Mouse (Mus musculus) limb, embryonic 13.5 days (tissue): Measurements from ENCODE around the gene Grn. TPM values are rescaled to one million over a fixed set of nuclear protein-coding genes. Genes with fewer than 3 reads are reported as not detected.

Source experiments
- ATAC-seq: fragments of 200-750 bp; cut with Nextera tagmentation; 2 replicates; pipeline ENCODE4 v1.8.0; 2017; ENCODE audit warnings: low read depth, moderate number of reproducible peaks, moderate TSS enrichment; ENCODE audit not compliant: low FRiP score
- H3K27ac ChIP-seq: fragments of 300-500 bp; sonication (generic); 2 replicates; pipeline ENCODE4 v1.5.1; 2015; ENCODE audit warnings: inconsistent platforms, mild to moderate bottlenecking, moderate library complexity
- H3K27me3 ChIP-seq: fragments of 300-500 bp; sonication (generic); 2 replicates; pipeline ENCODE4 v1.6.1; 2015; ENCODE audit warnings: mild to moderate bottlenecking, inconsistent platforms
- H3K36me3 ChIP-seq: fragments of 300-500 bp; sonication (generic); 2 replicates; pipeline ENCODE4 v1.6.1; 2015; ENCODE audit warnings: inconsistent platforms, mild to moderate bottlenecking, moderate library complexity
- H3K4me1 ChIP-seq: fragments of 300-500 bp; sonication (generic); 2 replicates; pipeline ENCODE4 v1.6.1; 2015; ENCODE audit warnings: inconsistent platforms
- H3K4me2 ChIP-seq: fragments of 300-500 bp; sonication (generic); replicated peaks from 2 replicates; pipeline ENCODE4 v1.6.1; 2015; ENCODE audit warnings: inconsistent platforms, mild to moderate bottlenecking, moderate library complexity
- H3K4me3 ChIP-seq: fragments of 300-500 bp; sonication (generic); 2 replicates; pipeline ENCODE4 v1.5.1; 2015; ENCODE audit warnings: moderate library complexity, mild to moderate bottlenecking, inconsistent platforms
- H3K9ac ChIP-seq: fragments of 300-500 bp; sonication (generic); 2 replicates; pipeline ENCODE4 v1.6.1; 2015; ENCODE audit warnings: mild to moderate bottlenecking, inconsistent platforms
- H3K9me3 ChIP-seq: fragments of 300-500 bp; sonication (generic); 2 replicates; pipeline ENCODE4 v1.6.1; 2016; ENCODE audit warnings: inconsistent platforms
- WGBS: fragments of 180-500 bp; shearing (Covaris S2); methylation state at CpG from one replicate; pipeline ENCODE4 v1.1.7; 2015; 5-methylcytosine and 5-hydroxymethylcytosine counted together
- polyA plus RNA-seq: library from polyadenylated mRNA; unstranded; fragments of >200 nt; fragmentation: Nextera tagmentation; extraction: Ambion mirVana; gene quantifications from 2 replicates; pipeline ENCODE4 v1.2.1, GENCODE M21; 2015

Gene Grn
- polyA plus RNA-seq, 1 experiment from 2014 or later, result 149 TPM

DNA sequence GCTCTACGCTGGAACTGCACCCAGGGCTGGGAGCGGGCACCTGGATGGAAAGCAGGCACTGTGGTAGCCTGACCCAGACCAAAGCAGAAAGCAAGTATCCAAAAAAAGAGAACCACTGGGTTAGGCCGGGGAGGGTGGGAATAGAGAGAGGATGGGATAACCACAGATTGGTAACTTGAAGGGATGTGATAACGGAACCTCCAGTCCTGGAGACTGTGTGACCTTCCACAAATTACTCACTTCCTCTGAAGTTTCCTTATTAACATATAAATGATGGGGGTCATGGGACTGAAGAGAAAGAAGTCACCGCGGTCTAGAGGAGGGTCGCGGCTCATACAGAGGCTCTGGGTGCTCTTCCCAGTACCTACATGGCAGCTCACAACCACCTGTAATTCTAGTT lies 10.1 kb downstream of the Grn start:
- peaks cover 81% of the 10 kb centered on the region for H3K36me3 ChIP-seq
- WGBS, result 91% methylated on average over 8 of the region's 8 CpGs
- ATAC-seq, result no peak
- H3K27me3 ChIP-seq, result peaks cover 20% of the 10 kb centered on the region
- H3K9ac ChIP-seq, result no peak overlapping the region
- H3K4me3 ChIP-seq, result no peak overlapping the region
- no peaks in the 10 kb centered on the region for H3K9me3 ChIP-seq
- H3K4me1 ChIP-seq, result peaks cover 35% of the 10 kb centered on the region
- H3K27ac ChIP-seq, result no peak overlapping the region
- H3K4me2 ChIP-seq, result no peak overlapping the region

- Histone ChIP-seq H3K27ac (no peak overlapping the region), H3K9ac (no peak overlapping the region), H3K36me3 (peaks cover 69% of the 10 kb centered on the region), H3K9me3 (no peaks in the 10 kb centered on the region), H3K4me1 (peaks cover 47% of the 10 kb centered on the region), H3K27me3 (peaks cover 20% of the 10 kb centered on the region), H3K4me2 (no peak overlapping the region), H3K4me3 (no peak overlapping the region)
- no peak for ATAC-seq
- WGBS, result 77% methylated on average over 3 of the region's 3 CpGs
These were observed 11.3 kb downstream of the Grn start for GRCm38 (mm10) chr11:102441434-102441833.

DNA sequence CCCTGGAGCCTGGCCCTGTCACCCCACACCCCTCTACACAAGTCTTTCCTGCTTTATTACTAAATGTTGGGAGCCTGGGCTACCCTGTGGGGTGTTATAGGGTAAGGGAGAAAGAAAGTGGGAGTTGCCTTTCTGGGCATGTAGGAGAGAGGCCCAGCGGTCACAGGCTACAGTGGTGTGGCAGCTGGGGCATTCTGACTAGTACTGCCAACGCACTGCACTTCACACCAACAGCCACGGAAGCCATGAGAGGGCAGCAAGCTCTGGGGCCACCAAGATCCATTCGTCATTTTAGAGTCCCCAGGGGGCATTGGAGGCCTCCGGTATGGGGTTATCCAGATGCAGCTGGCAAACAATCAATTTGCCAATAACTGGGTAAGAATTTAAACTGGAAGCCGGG lies 12.0 kb downstream of the Grn start:
- peaks cover 64% of the 10 kb centered on the region for H3K36me3 ChIP-seq
- WGBS, result 84% methylated on average over 6 of the region's 6 CpGs

DNA sequence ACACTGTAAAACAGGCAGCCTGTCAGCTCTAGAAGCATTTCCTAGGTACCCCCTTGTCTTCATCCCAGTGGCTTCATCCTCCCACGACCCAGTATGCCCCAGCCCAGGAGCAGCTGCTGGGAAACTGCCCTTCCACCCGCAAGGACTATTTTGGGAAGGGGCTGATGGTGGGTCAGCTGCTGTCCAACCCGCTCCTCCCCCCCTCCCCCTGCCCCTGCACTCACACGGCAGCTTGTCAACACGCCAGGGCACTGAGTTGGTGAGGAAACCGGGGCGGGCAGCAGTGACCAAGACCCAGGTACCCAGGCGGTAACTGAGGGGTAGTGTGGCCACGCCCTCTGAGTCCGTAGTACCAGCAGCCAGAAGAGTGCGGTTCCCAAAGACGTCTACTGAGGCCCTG lies 13.6 kb downstream of the Grn start:
- H3K9me3 ChIP-seq, result no peaks in the 10 kb centered on the region
- 62% methylated on average over 12 of the region's 12 CpGs for WGBS
- peaks cover 43% of the 10 kb centered on the region for H3K4me1 ChIP-seq
- H3K27ac ChIP-seq, result no peak overlapping the region
- H3K9ac ChIP-seq, result no peak overlapping the region
- peaks cover 49% of the 10 kb centered on the region for H3K36me3 ChIP-seq
- no peak for ATAC-seq
- no peak overlapping the region for H3K4me2 ChIP-seq
- peaks cover 15% of the 10 kb centered on the region for H3K27me3 ChIP-seq
- no peak overlapping the region for H3K4me3 ChIP-seq

More for the DNA sequence above, 12.0 kb downstream of the Grn start:
- no peak for ATAC-seq
- Histone ChIP-seq H3K27me3 (peaks cover 20% of the 10 kb centered on the region), H3K9ac (no peak overlapping the region), H3K4me1 (peaks cover 46% of the 10 kb centered on the region), H3K9me3 (no peaks in the 10 kb centered on the region), H3K27ac (no peak overlapping the region; the same call in 1 of the 2 replicates), H3K4me2 (no peak overlapping the region), H3K4me3 (no peak overlapping the region)

DNA sequence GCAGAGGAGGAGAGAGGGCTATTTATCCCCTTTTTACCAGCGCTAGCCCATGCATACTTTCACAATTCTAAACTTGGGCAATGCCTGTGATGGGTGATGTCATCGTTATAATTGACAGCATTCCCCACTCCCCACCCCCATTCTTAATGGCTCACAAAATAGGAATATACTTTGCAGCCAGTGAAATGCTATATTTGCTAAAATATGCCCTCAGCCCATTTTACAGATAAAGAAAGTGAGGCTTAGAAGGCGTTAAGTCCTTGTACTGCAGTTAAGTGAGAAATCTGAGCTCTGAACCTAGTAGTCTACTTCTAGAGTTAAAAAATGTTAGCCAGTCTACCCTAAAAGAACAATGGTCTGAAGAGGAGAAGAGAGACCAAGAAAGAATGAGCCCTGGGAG lies 14.2 kb downstream of the Grn start:
- Histone ChIP-seq H3K9me3 (no peaks in the 10 kb centered on the region), H3K9ac (no peak overlapping the region), H3K36me3 (peaks cover 44% of the 10 kb centered on the region), H3K4me1 (peaks cover 43% of the 10 kb centered on the region), H3K4me3 (no peak overlapping the region), H3K27me3 (peaks cover 15% of the 10 kb centered on the region), H3K27ac (no peak overlapping the region), H3K4me2 (no peak overlapping the region)
- WGBS, result 62% methylated on average over 3 of the region's 3 CpGs
- ATAC-seq, result no peak

GRCm38 (mm10) chr11:102444781-102445180 lies 14.7 kb downstream of the Grn start:
- no peaks in the 10 kb centered on the region for H3K9me3 ChIP-seq
- peaks cover 39% of the 10 kb centered on the region for H3K36me3 ChIP-seq
- H3K27me3 ChIP-seq, result peaks cover 17% of the 10 kb centered on the region
- H3K4me1 ChIP-seq, result peaks cover 43% of the 10 kb centered on the region
- H3K27ac ChIP-seq, result no peak overlapping the region
- peak overlapping the region; percentile 8; the same call in 1 of the 2 replicates for H3K9ac ChIP-seq
- H3K4me2 ChIP-seq, result peak overlapping the region; percentile 74
- no peak overlapping the region for H3K4me3 ChIP-seq
- no peak for ATAC-seq
- WGBS, result 8% methylated on average over 6 of the region's 6 CpGs

GRCm38 (mm10) chr11:102445264-102445890 lies 15.3 kb downstream of the Grn start:
- Histone ChIP-seq H3K4me2 (peak overlapping the region; percentile 74), H3K9ac (peak overlapping the region; percentile 97), H3K27me3 (peaks cover 23% of the 10 kb centered on the region), H3K27ac (peak overlapping the region; percentile 94), H3K4me1 (peaks cover 43% of the 10 kb centered on the region), H3K4me3 (peak overlapping the region; percentile 93), H3K9me3 (no peaks in the 10 kb centered on the region), H3K36me3 (peaks cover 33% of the 10 kb centered on the region)
- peak; percentile 62 for ATAC-seq
- WGBS, result 17% methylated on average over 8 of the region's 10 CpGs

- no peaks in the 10 kb centered on the region for H3K9me3 ChIP-seq
- peaks cover 25% of the 10 kb centered on the region for H3K27me3 ChIP-seq
- H3K9ac ChIP-seq, result peak overlapping the region; percentile 97
- peak overlapping the region; percentile 74 for H3K4me2 ChIP-seq
- 12% methylated on average over 7 of the region's 7 CpGs for WGBS
- H3K4me1 ChIP-seq, result peaks cover 43% of the 10 kb centered on the region
- peak overlapping the region; percentile 93 for H3K4me3 ChIP-seq
- peaks cover 28% of the 10 kb centered on the region for H3K36me3 ChIP-seq
- peak overlapping the region; percentile 94 for H3K27ac ChIP-seq
- ATAC-seq, result 0 out of 2 replicates have a peak, but pooled peaks have one; percentile 5
These were observed 15.8 kb downstream of the Grn start for GRCm38 (mm10) chr11:102445891-102446361.

DNA sequence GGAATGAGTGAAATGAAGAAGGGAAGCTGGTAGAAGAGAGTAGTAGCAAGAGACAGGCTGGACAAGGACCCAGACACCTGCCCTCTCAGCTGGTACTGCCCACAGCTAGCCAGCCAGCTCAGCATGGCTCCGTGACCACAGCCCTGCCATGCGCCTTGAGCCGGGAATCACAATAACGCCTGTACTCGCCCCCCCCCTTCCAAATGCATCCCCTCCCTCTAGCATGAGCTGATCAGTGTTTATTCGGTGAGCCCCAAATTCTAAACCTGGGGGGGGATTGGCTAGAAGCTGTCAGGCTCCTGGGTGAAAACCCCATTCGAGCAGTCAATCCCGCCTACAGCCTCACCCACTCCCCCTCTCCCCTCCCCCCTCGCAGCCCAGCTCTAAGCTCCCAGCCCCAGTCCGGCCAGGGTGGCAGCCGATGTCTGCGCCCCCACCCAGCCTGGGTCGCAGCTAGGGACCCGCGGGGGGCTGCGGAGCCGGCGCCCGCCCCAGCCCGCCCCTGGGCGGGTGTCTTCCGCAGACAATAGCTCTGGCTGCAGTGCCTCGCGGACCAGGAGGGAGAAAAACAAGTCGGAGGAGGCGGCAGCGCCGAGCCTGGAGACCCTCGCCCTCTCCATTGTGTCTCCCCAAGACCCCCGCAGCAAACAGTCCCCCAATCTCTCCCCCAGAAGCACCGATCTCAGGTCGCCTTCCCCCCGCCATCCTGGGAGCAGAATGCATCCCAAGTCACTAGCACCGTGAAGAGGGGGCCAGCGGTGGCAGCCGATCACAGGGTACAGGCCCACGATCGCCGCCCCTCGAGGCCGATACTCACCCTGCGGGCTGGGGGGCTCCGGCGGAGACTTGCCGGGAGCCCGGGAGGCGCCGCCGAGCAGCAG lies 16.7 kb downstream of the Grn start:
- no peaks in the 10 kb centered on the region for H3K9me3 ChIP-seq
- H3K4me3 ChIP-seq, result peak overlapping the region; percentile 93
- peak overlapping the region; percentile 97 for H3K9ac ChIP-seq
- ATAC-seq, result peak; percentile 27
- H3K4me1 ChIP-seq, result peaks cover 43% of the 10 kb centered on the region
- peaks cover 19% of the 10 kb centered on the region for H3K36me3 ChIP-seq
- H3K27ac ChIP-seq, result peak overlapping the region; percentile 94
- under 1% methylated on average over 45 of the region's 49 CpGs for WGBS
- peak overlapping the region; percentile 74 for H3K4me2 ChIP-seq
- H3K27me3 ChIP-seq, result peaks cover 30% of the 10 kb centered on the region

DNA sequence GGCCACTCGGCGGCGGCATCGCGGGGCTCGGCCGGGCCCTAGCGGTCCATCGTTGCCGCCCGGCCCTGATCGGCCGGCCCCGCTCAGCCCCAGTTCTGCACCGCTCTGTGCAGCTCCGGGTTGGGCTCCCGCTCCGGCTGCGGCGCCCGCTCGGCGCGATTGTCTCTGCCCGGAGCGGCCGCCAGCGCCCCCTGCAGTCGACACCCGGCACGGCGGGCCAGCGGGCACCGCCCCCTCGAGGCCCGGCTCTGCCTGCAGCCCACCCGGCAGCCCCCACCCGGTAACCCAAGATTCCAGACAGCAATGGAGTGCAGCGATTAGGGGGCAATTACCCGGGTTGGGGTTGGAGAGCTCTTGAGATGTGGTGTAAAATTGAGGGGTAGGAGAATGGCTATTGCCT lies 17.4 kb downstream of the Grn start, which contains the start of gene Fam171a2:
TSS of gene Fam171a2 (minus strand) at position 186 of the 400 bp plus-strand sequence.
- H3K9me3 ChIP-seq, result no peaks in the 10 kb centered on the region
- peaks cover 43% of the 10 kb centered on the region for H3K4me1 ChIP-seq
- peak; percentile 77 for ATAC-seq
- H3K27ac ChIP-seq, result peak within 1 kb of the TSS; percentile 94
- peak within 1 kb of the TSS; percentile 97 for H3K9ac ChIP-seq
- H3K4me3 ChIP-seq, result peak within 1 kb of the TSS; percentile 93
- H3K4me2 ChIP-seq, result peak within 1 kb of the TSS; percentile 74
- H3K36me3 ChIP-seq, result peaks cover 12% of the 10 kb centered on the region
- peaks cover 37% of the 10 kb centered on the region for H3K27me3 ChIP-seq
- WGBS, result under 1% methylated on average over 31 of the region's 40 CpGs

- no peak overlapping the region for H3K4me2 ChIP-seq
- H3K4me3 ChIP-seq, result no peak overlapping the region
- no peak overlapping the region for H3K27ac ChIP-seq
- H3K27me3 ChIP-seq, result peaks cover 45% of the 10 kb centered on the region
- no peak for ATAC-seq
- no peaks in the 10 kb centered on the region for H3K9me3 ChIP-seq
- 9% methylated on average over 8 of the region's 8 CpGs for WGBS
- no peak overlapping the region for H3K9ac ChIP-seq
- peaks cover 43% of the 10 kb centered on the region for H3K4me1 ChIP-seq
- H3K36me3 ChIP-seq, result peaks cover 5% of the 10 kb centered on the region; the same call in 1 of the 2 replicates
These were observed 18.2 kb downstream of the Grn start for GRCm38 (mm10) chr11:102448327-102448726.
